In genomic region chr17:14720912-14721311, GRCm38 (mm10) we compare ENCODE assay signal across 20 mouse cellular contexts. TPM values are rescaled to one million over a fixed set of nuclear protein-coding genes. Genes with fewer than 3 reads are reported as not detected.
DNase-seq lines count a peak whose midpoint lies in the region; ATAC-seq and TF ChIP-seq lines count a peak whose summit lies in the region.
"Had no signal": no experiment of that assay in that cellular context is flagged by ENCODE, and none has a peak within 500 bp of the region (broad histone marks: within the 10 kb centered on the region; RNA-seq: fewer than 3 reads in every experiment).

No protein-coding gene starts in this region.

- no peak for TF ChIP-seq EP300 in stomach, postnatal 0 days (optimal IDR thresholded peaks at IDR 0.05)

- peak; percentile 27 for DNase-seq in heart, embryonic 10.5 days (ENCODE audit: low spot score)
- DNase-seq in stomach, postnatal 0 days (ENCODE audit: low spot score) = no peak
- DNase-seq in cerebellum, postnatal 25 days = no peak
- no peak for DNase-seq in liver, embryonic 11.5 days (ENCODE audit: low spot score)
- DNase-seq: adrenal gland, adult 8-10 months; cerebellum, adult 9-10 months; layer of hippocampus, postnatal 36 days; spleen, adult 18-20 months had no signal

- H3K9ac ChIP-seq in heart, embryonic 12.5 days = no peak overlapping the region
- H3K9ac ChIP-seq in stomach, embryonic 15.5 days = no peak overlapping the region
- H3K9ac ChIP-seq in stomach, postnatal 0 days (ENCODE audit: low read length) = no peak overlapping the region
- H3K9ac ChIP-seq in heart, embryonic 16.5 days (ENCODE audit: low read length) = no peak overlapping the region
- no peak overlapping the region for H3K9ac ChIP-seq in stomach, embryonic 16.5 days (ENCODE audit: low read length)
- no peak overlapping the region for H3K9ac ChIP-seq in liver, embryonic 11.5 days (ENCODE audit: low read depth, low read length)
- H3K9ac ChIP-seq: embryonic facial prominence, embryonic 12.5 days; forebrain, embryonic 13.5 days; heart, embryonic 13.5 days; hindbrain, embryonic 14.5 days; limb, embryonic 15.5 days; midbrain, embryonic 13.5 days; neural tube, embryonic 13.5 days had no signal

- no peak for TF ChIP-seq CTCF in stomach, postnatal 0 days (IDR thresholded peaks at IDR 0.05; ENCODE audit: low read depth)

- WGBS in heart, embryonic 10.5 days = 66% methylated on average over 4 of the region's 4 CpGs
- 81% methylated on average over 4 of the region's 4 CpGs for WGBS in heart, embryonic 12.5 days
- WGBS in stomach, embryonic 15.5 days = 57% methylated on average over 4 of the region's 4 CpGs
- WGBS in stomach, postnatal 0 days = 68% methylated on average over 4 of the region's 4 CpGs
- 70% methylated on average over 4 of the region's 4 CpGs for WGBS in heart, embryonic 16.5 days
- WGBS in stomach, embryonic 16.5 days = 57% methylated on average over 4 of the region's 4 CpGs
- WGBS in liver, embryonic 11.5 days = 74% methylated on average over 4 of the region's 4 CpGs

- H3K4me2 ChIP-seq in heart, embryonic 12.5 days = no peak overlapping the region
- H3K4me2 ChIP-seq in stomach, embryonic 15.5 days = no peak overlapping the region
- H3K4me2 ChIP-seq in stomach, postnatal 0 days (replicated peaks; ENCODE audit: low read depth) = no peak overlapping the region
- H3K4me2 ChIP-seq in heart, embryonic 16.5 days (ENCODE audit: low read depth, low read length) = no peak overlapping the region
- H3K4me2 ChIP-seq in stomach, embryonic 16.5 days (ENCODE audit: low read depth, low read length) = no peak overlapping the region
- H3K4me2 ChIP-seq in liver, embryonic 11.5 days = no peak overlapping the region
- H3K4me2 ChIP-seq: embryonic facial prominence, embryonic 12.5 days; forebrain, embryonic 13.5 days; heart, embryonic 13.5 days; hindbrain, embryonic 14.5 days; limb, embryonic 15.5 days; midbrain, embryonic 13.5 days; neural tube, embryonic 13.5 days had no signal

- no peaks in the 10 kb centered on the region for H3K4me1 ChIP-seq in heart, embryonic 10.5 days
- H3K4me1 ChIP-seq in heart, embryonic 12.5 days (replicated peaks) = no peaks in the 10 kb centered on the region
- H3K4me1 ChIP-seq in stomach, embryonic 15.5 days = 0 out of 2 replicates have a peak, but pooled peaks cover 3% of the 10 kb centered on the region
- H3K4me1 ChIP-seq in stomach, postnatal 0 days (replicated peaks; ENCODE audit: control insufficient read depth, insufficient read depth) = no peaks in the 10 kb centered on the region
- no peaks in the 10 kb centered on the region for H3K4me1 ChIP-seq in heart, embryonic 16.5 days (ENCODE audit: control insufficient read depth, insufficient read depth, low read length)
- H3K4me1 ChIP-seq in stomach, embryonic 16.5 days (ENCODE audit: control insufficient read depth, insufficient read depth, low read length) = no peaks in the 10 kb centered on the region
- H3K4me1 ChIP-seq in liver, embryonic 11.5 days (replicated peaks; ENCODE audit: control insufficient read depth, insufficient read depth, low read length) = no peaks in the 10 kb centered on the region
- H3K4me1 ChIP-seq: embryonic facial prominence, embryonic 12.5 days; forebrain, embryonic 13.5 days; heart, embryonic 13.5 days had no signal

- no peak overlapping the region for H3K27ac ChIP-seq in heart, embryonic 10.5 days
- no peak overlapping the region for H3K27ac ChIP-seq in heart, embryonic 12.5 days (ENCODE audit: poor library complexity, severe bottlenecking)
- H3K27ac ChIP-seq in stomach, embryonic 15.5 days = peak overlapping the region; percentile 57
- H3K27ac ChIP-seq in stomach, postnatal 0 days (replicated peaks) = no peak overlapping the region
- H3K27ac ChIP-seq in heart, embryonic 16.5 days (ENCODE audit: low read length) = peak overlapping the region; percentile 27; the same call in 1 of the 2 replicates
- peak overlapping the region; percentile 60; the same call in 1 of the 2 replicates for H3K27ac ChIP-seq in stomach, embryonic 16.5 days (ENCODE audit: low read length)
- H3K27ac ChIP-seq in liver, embryonic 11.5 days (ENCODE audit: low read depth, low read length) = no peak overlapping the region
- H3K27ac ChIP-seq: embryonic facial prominence, embryonic 12.5 days; forebrain, embryonic 13.5 days; heart, embryonic 13.5 days; hindbrain, embryonic 14.5 days; limb, embryonic 15.5 days; midbrain, embryonic 13.5 days; neural tube, embryonic 13.5 days had no signal

- H3K27me3 ChIP-seq in heart, embryonic 10.5 days (ENCODE audit: insufficient read depth, poor library complexity, severe bottlenecking) = no peaks in the 10 kb centered on the region
- no peaks in the 10 kb centered on the region for H3K27me3 ChIP-seq in heart, embryonic 12.5 days (replicated peaks)
- no peaks in the 10 kb centered on the region for H3K27me3 ChIP-seq in stomach, embryonic 15.5 days (replicated peaks)
- H3K27me3 ChIP-seq in stomach, postnatal 0 days (ENCODE audit: control insufficient read depth, insufficient read depth, low read length) = no peaks in the 10 kb centered on the region
- H3K27me3 ChIP-seq in heart, embryonic 16.5 days (ENCODE audit: control insufficient read depth, insufficient read depth, low read length) = no peaks in the 10 kb centered on the region
- no peaks in the 10 kb centered on the region for H3K27me3 ChIP-seq in stomach, embryonic 16.5 days (ENCODE audit: control insufficient read depth, insufficient read depth, low read length)
- H3K27me3 ChIP-seq in liver, embryonic 11.5 days (replicated peaks; ENCODE audit: control insufficient read depth, insufficient read depth, low read length) = no peaks in the 10 kb centered on the region
- H3K27me3 ChIP-seq: embryonic facial prominence, embryonic 12.5 days; forebrain, embryonic 13.5 days; heart, embryonic 13.5 days; limb, embryonic 15.5 days; midbrain, embryonic 13.5 days; neural tube, embryonic 13.5 days had no signal

- no peaks in the 10 kb centered on the region for H3K9me3 ChIP-seq in heart, embryonic 10.5 days
- no peaks in the 10 kb centered on the region for H3K9me3 ChIP-seq in heart, embryonic 12.5 days (replicated peaks)
- H3K9me3 ChIP-seq in stomach, embryonic 15.5 days = no peaks in the 10 kb centered on the region
- no peaks in the 10 kb centered on the region for H3K9me3 ChIP-seq in stomach, postnatal 0 days (ENCODE audit: control insufficient read depth, low read length)
- H3K9me3 ChIP-seq in heart, embryonic 16.5 days (replicated peaks; ENCODE audit: control insufficient read depth, low read length) = no peaks in the 10 kb centered on the region
- H3K9me3 ChIP-seq in stomach, embryonic 16.5 days (replicated peaks; ENCODE audit: control insufficient read depth, low read length) = no peaks in the 10 kb centered on the region
- no peaks in the 10 kb centered on the region for H3K9me3 ChIP-seq in liver, embryonic 11.5 days (ENCODE audit: control insufficient read depth, low read length)
- H3K9me3 ChIP-seq: embryonic facial prominence, embryonic 12.5 days; forebrain, embryonic 13.5 days; heart, embryonic 13.5 days; limb, embryonic 15.5 days; midbrain, embryonic 13.5 days; neural tube, embryonic 13.5 days had no signal

- ATAC-seq in heart, embryonic 12.5 days (ENCODE audit: insufficient number of reproducible peaks, low FRiP score) = no peak
- no peak for ATAC-seq in stomach, embryonic 15.5 days (ENCODE audit: insufficient read depth, low FRiP score, low read depth)
- no peak for ATAC-seq in stomach, postnatal 0 days (ENCODE audit: low FRiP score, low TSS enrichment)
- ATAC-seq in heart, embryonic 16.5 days (replicated peaks; ENCODE audit: extremely low read depth, insufficient read depth, low FRiP score) = no peak
- ATAC-seq in stomach, embryonic 16.5 days (ENCODE audit: insufficient read depth, low FRiP score) = no peak
- ATAC-seq in liver, embryonic 11.5 days (replicated peaks; ENCODE audit: low FRiP score) = no peak
- ATAC-seq: forebrain, embryonic 13.5 days; midbrain, embryonic 13.5 days had no signal

- no peak overlapping the region for H3K4me3 ChIP-seq in heart, embryonic 10.5 days
- H3K4me3 ChIP-seq in heart, embryonic 12.5 days = no peak overlapping the region
- no peak overlapping the region for H3K4me3 ChIP-seq in stomach, embryonic 15.5 days (replicated peaks)
- H3K4me3 ChIP-seq in stomach, postnatal 0 days (ENCODE audit: low read depth, low read length) = no peak overlapping the region
- no peak overlapping the region for H3K4me3 ChIP-seq in heart, embryonic 16.5 days (ENCODE audit: low read length)
- H3K4me3 ChIP-seq in stomach, embryonic 16.5 days (replicated peaks; ENCODE audit: low read length) = no peak overlapping the region
- H3K4me3 ChIP-seq in liver, embryonic 11.5 days (ENCODE audit: low read depth, low read length) = no peak overlapping the region
- H3K4me3 ChIP-seq: embryonic facial prominence, embryonic 12.5 days; erythroblast, embryonic 14.5 days; forebrain, embryonic 13.5 days; heart, embryonic 13.5 days; limb, embryonic 15.5 days; midbrain, embryonic 13.5 days; neural tube, embryonic 13.5 days had no signal

- no peaks in the 10 kb centered on the region for H3K36me3 ChIP-seq in heart, embryonic 10.5 days
- no peaks in the 10 kb centered on the region for H3K36me3 ChIP-seq in heart, embryonic 12.5 days
- no peaks in the 10 kb centered on the region for H3K36me3 ChIP-seq in stomach, embryonic 15.5 days
- H3K36me3 ChIP-seq in stomach, postnatal 0 days (ENCODE audit: control insufficient read depth, insufficient read depth, low read length) = no peaks in the 10 kb centered on the region
- H3K36me3 ChIP-seq in heart, embryonic 16.5 days (ENCODE audit: control insufficient read depth, insufficient read depth) = no peaks in the 10 kb centered on the region
- no peaks in the 10 kb centered on the region for H3K36me3 ChIP-seq in stomach, embryonic 16.5 days (ENCODE audit: control insufficient read depth, insufficient read depth, low read length)
- no peaks in the 10 kb centered on the region for H3K36me3 ChIP-seq in liver, embryonic 11.5 days (ENCODE audit: control insufficient read depth, insufficient read depth, low read length)
- H3K36me3 ChIP-seq: embryonic facial prominence, embryonic 12.5 days; heart, embryonic 13.5 days; limb, embryonic 15.5 days; midbrain, embryonic 13.5 days; neural tube, embryonic 13.5 days had no signal

RNA-seq across cellular contexts. Expression of gene Thbs2, which starts 26.9 kb away (rescaled TPM):
- 1.2 and 1.3 TPM in 2 replicates for polyA plus RNA-seq in heart, embryonic 10.5 days (2016; fragmentation: Nextera tagmentation; extraction: Ambion mirVana)
- polyA plus RNA-seq in heart, embryonic 12.5 days (2016; fragmentation: Nextera tagmentation; extraction: Ambion mirVana) = 11.6 and 12.3 TPM in 2 replicates
- polyA plus RNA-seq in stomach, embryonic 15.5 days (2015; fragmentation: Nextera tagmentation; extraction: Ambion mirVana) = 35.0 and 35.2 TPM in 2 replicates
- polyA plus RNA-seq in stomach, postnatal 0 days (2015; fragmentation: Nextera tagmentation; extraction: Ambion mirVana) = 18.6 and 21.4 TPM in 2 replicates
- polyA plus RNA-seq in heart, embryonic 16.5 days (2015; fragmentation: Nextera tagmentation; extraction: Ambion mirVana) = 32.1 and 33.4 TPM in 2 replicates
- polyA plus RNA-seq in stomach, embryonic 16.5 days (2015; fragmentation: Nextera tagmentation; extraction: Ambion mirVana) = 54.9 and 59.8 TPM in 2 replicates
- 0.78 and 1.0 TPM in 2 replicates for polyA plus RNA-seq in liver, embryonic 11.5 days (2014; fragmentation: Nextera tagmentation; extraction: Ambion mirVana)
- polyA plus RNA-seq: erythroblast, embryonic 14.5 days had no signal

Comparison
In these comparisons a context has a peak if more than half of its experiments do, and no peak if none do; other contexts are left out.
1. H3K27ac ChIP-seq: peak in stomach, embryonic 15.5 days (single experiment), heart, embryonic 16.5 days (single experiment) and stomach, embryonic 16.5 days (single experiment); none in heart, embryonic 10.5 days (single experiment), heart, embryonic 12.5 days (single experiment), stomach, postnatal 0 days (single experiment) and liver, embryonic 11.5 days (single experiment).